Mouse (Mus musculus) limb, embryonic 10.5 days (tissue): ENCODE measurements around the gene Ubxn4. TPM values are rescaled to one million over a fixed set of nuclear protein-coding genes. Genes with fewer than 3 reads are reported as not detected.
"Not testable (repeated sequence)": the region's sequence is repeated elsewhere in the genome, so short reads cannot be mapped to it uniquely, and the experiment has no call there.

Experiments used
- DNase-seq: peaks from one replicate; pipeline ENCODE4 v3.0.0-alpha.2; 2017; ENCODE audit warnings: low spot score
- H3K27ac ChIP-seq: fragments of 300-500 bp; sonication (generic); 2 replicates; pipeline ENCODE4 v1.5.1; 2016; ENCODE audit warnings: mild to moderate bottlenecking
- H3K27me3 ChIP-seq: fragments of 300-500 bp; sonication (generic); 2 replicates; pipeline ENCODE4 v1.6.1; 2016; ENCODE audit warnings: low read depth, mild to moderate bottlenecking; ENCODE audit not compliant: poor library complexity, severe bottlenecking
- H3K36me3 ChIP-seq: fragments of 300-500 bp; sonication (generic); 2 replicates; pipeline ENCODE4 v1.6.1; 2016; ENCODE audit warnings: mild to moderate bottlenecking, moderate library complexity
- H3K4me1 ChIP-seq: fragments of 300-500 bp; sonication (generic); 2 replicates; pipeline ENCODE4 v1.6.1; 2016
- H3K4me3 ChIP-seq: fragments of 300-500 bp; sonication (generic); 2 replicates; pipeline ENCODE4 v1.5.1; 2016; ENCODE audit warnings: mild to moderate bottlenecking, moderate library complexity
- H3K9me3 ChIP-seq: fragments of 300-500 bp; sonication (generic); replicated peaks from 2 replicates; pipeline ENCODE4 v1.6.1; 2016; ENCODE audit warnings: mild to moderate bottlenecking
- WGBS: fragments of 180-500 bp; shearing (Covaris S2); methylation state at CpG from one replicate; pipeline ENCODE4 v1.1.7; 2016; 5-methylcytosine and 5-hydroxymethylcytosine counted together
- polyA plus RNA-seq: library from polyadenylated mRNA; unstranded; fragments of >200 nt; fragmentation: Nextera tagmentation; extraction: Ambion mirVana; gene quantifications from 2 replicates; pipeline ENCODE4 v1.2.1, GENCODE M21; 2016

Ubxn4 gene
- polyA plus RNA-seq, 1 experiment from 2014 or later: 55.2 TPM

- no peak overlapping the region for H3K4me3 ChIP-seq
- H3K4me1 ChIP-seq: no peaks in the 10 kb centered on the region
- no peak for DNase-seq
- peaks cover 57% of the 10 kb centered on the region for H3K36me3 ChIP-seq
- H3K9me3 ChIP-seq: no peaks in the 10 kb centered on the region
- WGBS: 94% methylated on average over 3 of the region's 3 CpGs
- H3K27me3 ChIP-seq: no peaks in the 10 kb centered on the region
- no peak overlapping the region for H3K27ac ChIP-seq
Measured at GRCm38 (mm10) chr1:128281753-128282152, 38.0 kb downstream of the Ubxn4 start.

GRCm38 (mm10) chr1:128282924-128283323 lies 39.2 kb downstream of the Ubxn4 start:
- H3K27ac ChIP-seq: no peak overlapping the region
- H3K27me3 ChIP-seq: no peaks in the 10 kb centered on the region
- no peak for DNase-seq
- H3K4me1 ChIP-seq: no peaks in the 10 kb centered on the region
- H3K9me3 ChIP-seq: no peaks in the 10 kb centered on the region
- H3K4me3 ChIP-seq: no peak overlapping the region
- WGBS: 91% methylated on average over 3 of the region's 3 CpGs
- H3K36me3 ChIP-seq: peaks cover 45% of the 10 kb centered on the region

- peaks cover 32% of the 10 kb centered on the region for H3K36me3 ChIP-seq
- no peak for DNase-seq
- no peaks in the 10 kb centered on the region for H3K9me3 ChIP-seq
- no peak overlapping the region for H3K27ac ChIP-seq
- no peaks in the 10 kb centered on the region for H3K27me3 ChIP-seq
- H3K4me3 ChIP-seq: no peak overlapping the region
- 84% methylated on average over 8 of the region's 8 CpGs for WGBS
- no peaks in the 10 kb centered on the region for H3K4me1 ChIP-seq
Measured at GRCm38 (mm10) chr1:128284157-128284690, 40.5 kb downstream of the Ubxn4 start.

GRCm38 (mm10) chr1:128285136-128285535 lies 41.4 kb downstream of the Ubxn4 start:
- H3K4me3 ChIP-seq: no peak overlapping the region
- DNase-seq: no peak
- 89% methylated on average over 9 of the region's 9 CpGs for WGBS
- H3K4me1 ChIP-seq: no peaks in the 10 kb centered on the region
- H3K9me3 ChIP-seq: no peaks in the 10 kb centered on the region
- H3K27ac ChIP-seq: no peak overlapping the region
- H3K27me3 ChIP-seq: no peaks in the 10 kb centered on the region
- H3K36me3 ChIP-seq: peaks cover 23% of the 10 kb centered on the region

- Histone ChIP-seq H3K4me1 (no peaks in the 10 kb centered on the region), H3K27me3 (no peaks in the 10 kb centered on the region), H3K36me3 (no peaks in the 10 kb centered on the region), H3K27ac (no peak overlapping the region), H3K4me3 (no peak overlapping the region), H3K9me3 (no peaks in the 10 kb centered on the region)
- no peak for DNase-seq
- 94% methylated on average over 5 of the region's 5 CpGs for WGBS
Measured at GRCm38 (mm10) chr1:128290295-128290694, 46.5 kb downstream of the Ubxn4 start.

GRCm38 (mm10) chr1:128293524-128293923 lies 49.8 kb downstream of the Ubxn4 start:
- 88% methylated on average over 12 of the region's 12 CpGs for WGBS

GRCm38 (mm10) chr1:128295296-128295695 lies 51.5 kb downstream of the Ubxn4 start:
- peaks cover 5% of the 10 kb centered on the region; the same call in 1 of the 2 replicates for H3K4me1 ChIP-seq
- H3K27ac ChIP-seq: no peak overlapping the region
- DNase-seq: no peak

More at GRCm38 (mm10) chr1:128293524-128293923, 49.8 kb downstream of the Ubxn4 start:
- no peak for DNase-seq
- Histone ChIP-seq H3K9me3 (no peaks in the 10 kb centered on the region), H3K36me3 (no peaks in the 10 kb centered on the region), H3K4me1 (peaks cover 5% of the 10 kb centered on the region; the same call in 1 of the 2 replicates), H3K4me3 (no peak overlapping the region), H3K27ac (no peak overlapping the region), H3K27me3 (no peaks in the 10 kb centered on the region)

GRCm38 (mm10) chr1:128295717-128296528 lies 52.2 kb downstream of the Ubxn4 start:
- DNase-seq: no peak
- H3K27me3 ChIP-seq: no peaks in the 10 kb centered on the region
- H3K9me3 ChIP-seq: no peaks in the 10 kb centered on the region
- peaks cover 5% of the 10 kb centered on the region; the same call in 1 of the 2 replicates for H3K4me1 ChIP-seq
- H3K4me3 ChIP-seq: no peak overlapping the region
- H3K36me3 ChIP-seq: 0 out of 2 replicates have a peak, but pooled peaks cover 2% of the 10 kb centered on the region
- no peak overlapping the region for H3K27ac ChIP-seq
- 84% methylated on average over 5 of the region's 5 CpGs for WGBS

More at GRCm38 (mm10) chr1:128295296-128295695, 51.5 kb downstream of the Ubxn4 start:
- Histone ChIP-seq H3K4me3 (no peak overlapping the region), H3K27me3 (no peaks in the 10 kb centered on the region), H3K9me3 (no peaks in the 10 kb centered on the region), H3K36me3 (no peaks in the 10 kb centered on the region)
- WGBS: 84% methylated on average over 8 of the region's 8 CpGs

GRCm38 (mm10) chr1:128303900-128304299 lies 60.1 kb downstream of the Ubxn4 start:
- Histone ChIP-seq H3K9me3 (no peaks in the 10 kb centered on the region), H3K27me3 (no peaks in the 10 kb centered on the region), H3K36me3 (peaks cover 7% of the 10 kb centered on the region; the same call in 1 of the 2 replicates), H3K4me3 (no peak overlapping the region), H3K27ac (no peak overlapping the region), H3K4me1 (no peaks in the 10 kb centered on the region)
- 93% methylated on average over 16 of the region's 16 CpGs for WGBS
- no peak for DNase-seq

- Histone ChIP-seq H3K27me3 (no peaks in the 10 kb centered on the region), H3K4me3 (no peak overlapping the region), H3K9me3 (no peaks in the 10 kb centered on the region), H3K27ac (no peak overlapping the region), H3K4me1 (no peaks in the 10 kb centered on the region), H3K36me3 (peaks cover 3% of the 10 kb centered on the region; the same call in 1 of the 2 replicates)
- DNase-seq: no peak
- WGBS: 75% methylated on average over 3 of the region's 3 CpGs
Measured at GRCm38 (mm10) chr1:128309043-128309442, 65.3 kb downstream of the Ubxn4 start.

- H3K36me3 ChIP-seq: no peaks in the 10 kb centered on the region
- no peak overlapping the region for H3K27ac ChIP-seq
- no peak for DNase-seq
- H3K27me3 ChIP-seq: no peaks in the 10 kb centered on the region
- no peak overlapping the region for H3K4me3 ChIP-seq
- H3K9me3 ChIP-seq: no peaks in the 10 kb centered on the region
- no peaks in the 10 kb centered on the region for H3K4me1 ChIP-seq
- WGBS: 69% methylated on average over 4 of the region's 4 CpGs
Measured at GRCm38 (mm10) chr1:128314665-128315064, 70.9 kb downstream of the Ubxn4 start.

- 90% methylated on average over 6 of the region's 6 CpGs for WGBS
- not testable (repeated sequence) for DNase-seq, H3K27ac ChIP-seq, H3K9me3 ChIP-seq, H3K36me3 ChIP-seq, H3K27me3 ChIP-seq, H3K4me3 ChIP-seq, H3K4me1 ChIP-seq
Measured at GRCm38 (mm10) chr1:128319266-128319665, 75.5 kb downstream of the Ubxn4 start.

- H3K9me3 ChIP-seq: no peaks in the 10 kb centered on the region
- H3K4me1 ChIP-seq: no peaks in the 10 kb centered on the region
- H3K4me3 ChIP-seq: no peak overlapping the region
- peaks cover 42% of the 10 kb centered on the region for H3K36me3 ChIP-seq
- 96% methylated on average over 8 of the region's 8 CpGs for WGBS
- H3K27ac ChIP-seq: no peak overlapping the region
- DNase-seq: no peak
- H3K27me3 ChIP-seq: no peaks in the 10 kb centered on the region
Measured at GRCm38 (mm10) chr1:128323026-128323643, 79.4 kb downstream of the Ubxn4 start.
